Mouse (Mus musculus) adrenal gland (tissue): ENCODE results near the gene Klrg2.

Source experiments
- intact Hi-C: fragments of 180-260 bp; cut with DNase I; formaldehyde crosslinking; loops from one replicate; pipeline ENCODE4 v1.15.1; 2025

The Klrg2 gene

GRCm38 (mm10) chr6:38629556-38629955, 7.5 kb downstream of the Klrg2 start:
- intact Hi-C loops, result no loop called here

- intact Hi-C loops, result no loop called here
Observed at GRCm38 (mm10) chr6:38627486-38627885, 9.6 kb downstream of the Klrg2 start.

GRCm38 (mm10) chr6:38627081-38627480, 10.0 kb downstream of the Klrg2 start:
- intact Hi-C loops, result no loop called here

- intact Hi-C loops, result no loop called here
Observed at GRCm38 (mm10) chr6:38626086-38626485, 11.0 kb downstream of the Klrg2 start.

- intact Hi-C loops, result no loop called here
Observed at GRCm38 (mm10) chr6:38624439-38624838, 12.6 kb downstream of the Klrg2 start.

- intact Hi-C loops, result no loop called here
Observed at GRCm38 (mm10) chr6:38623457-38623856, 13.6 kb downstream of the Klrg2 start.

- intact Hi-C loops, result no loop called here
Observed at GRCm38 (mm10) chr6:38622406-38622805, 14.6 kb downstream of the Klrg2 start.

GRCm38 (mm10) chr6:38609892-38610291, 27.1 kb downstream of the Klrg2 start:
- intact Hi-C loops, result no loop called here

- intact Hi-C loops, result loop anchor here (5.0 kb wide), 1 partner anchor 95 kb away; no protein-coding TSS in a partner anchor
Observed at GRCm38 (mm10) chr6:38597481-38597880, 39.6 kb downstream of the Klrg2 start.

GRCm38 (mm10) chr6:38581711-38582110, 55.3 kb downstream of the Klrg2 start:
- intact Hi-C loops, result no loop called here

GRCm38 (mm10) chr6:38580112-38580857, 56.8 kb downstream of the Klrg2 start:
- intact Hi-C loops, result no loop called here

- intact Hi-C loops, result no loop called here
Observed at GRCm38 (mm10) chr6:38576096-38576495, 60.9 kb downstream of the Klrg2 start.
